Mouse (Mus musculus): Measurements from ENCODE around the gene Vps16.

Gene Vps16

GRCm38 (mm10) chr2:130466438-130466837 is 42.3 kb downstream of the Vps16 start:
- no peak for DNase-seq

GRCm38 (mm10) chr2:130469366-130469765 is 45.2 kb downstream of the Vps16 start:
- DNase-seq = no peak

GRCm38 (mm10) chr2:130469935-130470334 is 45.8 kb downstream of the Vps16 start:
- DNase-seq = no peak

DNA sequence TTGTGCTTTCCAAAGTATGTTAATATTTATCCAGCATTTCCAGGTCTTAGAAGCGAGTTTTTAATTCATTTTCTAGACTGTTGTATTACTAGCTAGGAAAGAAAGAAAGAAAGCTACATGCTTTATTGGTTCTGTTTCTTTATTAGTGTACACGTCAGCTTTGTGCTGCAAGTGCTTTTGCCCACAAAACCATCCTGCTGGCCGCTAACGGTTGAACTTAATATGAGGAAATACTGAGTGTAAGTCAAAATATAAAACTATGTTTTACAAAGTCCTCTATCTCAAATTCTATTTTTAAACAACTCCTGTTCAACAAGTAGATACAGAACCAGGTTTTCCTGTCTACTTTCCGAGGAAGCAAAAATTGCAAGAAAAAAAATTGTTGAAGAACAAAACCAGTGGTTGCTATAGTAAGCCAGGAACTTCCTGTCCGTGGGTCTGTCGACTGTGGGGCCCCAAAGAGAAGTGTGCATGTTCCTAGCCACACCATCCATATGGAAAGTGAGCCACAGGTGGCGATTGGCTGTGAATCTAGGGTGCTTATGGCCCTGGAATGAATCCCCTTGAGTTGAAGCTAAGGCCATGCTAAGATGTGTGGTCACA is 48.9 kb downstream of the Vps16 start:
- DNase-seq = no peak

- no peak for DNase-seq
Observed at GRCm38 (mm10) chr2:130475764-130476163, 51.6 kb downstream of the Vps16 start.

- DNase-seq = no peak
Observed at GRCm38 (mm10) chr2:130476666-130477297, 52.6 kb downstream of the Vps16 start.

- no peak for DNase-seq
Observed at GRCm38 (mm10) chr2:130482177-130482576, 58.0 kb downstream of the Vps16 start.

DNA sequence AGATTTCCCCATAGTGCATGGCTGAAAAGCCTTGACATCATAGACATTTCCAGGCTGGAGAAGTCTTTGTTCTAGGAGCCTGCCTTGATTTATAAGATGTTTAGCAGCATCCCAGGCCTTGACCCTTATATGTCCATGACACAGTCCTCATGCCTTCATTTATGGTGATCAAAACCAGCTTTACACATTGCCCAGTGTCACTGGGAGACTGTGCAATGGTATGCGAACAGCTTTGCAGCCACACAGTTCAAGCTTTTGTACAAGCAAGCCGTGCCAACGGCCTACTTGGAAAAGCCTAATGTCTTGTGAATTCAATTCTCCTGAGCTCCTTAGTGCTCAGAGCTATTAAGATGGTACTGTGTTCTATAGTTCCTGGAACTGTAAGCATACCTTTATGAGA is 58.6 kb downstream of the Vps16 start:
- no peak for DNase-seq

DNA sequence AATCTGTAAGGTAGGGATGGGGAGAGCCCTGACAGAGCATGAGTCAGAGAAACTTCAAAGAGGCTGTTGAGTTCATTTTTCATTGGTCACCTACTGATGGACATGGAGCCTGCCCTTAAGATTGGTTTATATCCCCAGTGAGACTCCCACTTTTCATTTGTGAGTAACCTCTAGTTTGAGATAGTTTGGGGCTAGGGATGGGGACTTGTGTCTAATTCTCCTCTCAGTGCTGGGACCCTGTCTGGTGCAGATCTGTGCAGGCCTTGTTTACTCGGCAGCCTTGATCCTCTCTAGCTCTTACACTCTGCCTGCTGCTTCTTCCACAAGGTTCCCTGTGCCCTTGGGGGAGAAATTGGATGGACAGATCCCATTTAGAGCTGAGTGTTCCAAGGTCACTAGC is 60.1 kb downstream of the Vps16 start:
- no peak for DNase-seq

DNA sequence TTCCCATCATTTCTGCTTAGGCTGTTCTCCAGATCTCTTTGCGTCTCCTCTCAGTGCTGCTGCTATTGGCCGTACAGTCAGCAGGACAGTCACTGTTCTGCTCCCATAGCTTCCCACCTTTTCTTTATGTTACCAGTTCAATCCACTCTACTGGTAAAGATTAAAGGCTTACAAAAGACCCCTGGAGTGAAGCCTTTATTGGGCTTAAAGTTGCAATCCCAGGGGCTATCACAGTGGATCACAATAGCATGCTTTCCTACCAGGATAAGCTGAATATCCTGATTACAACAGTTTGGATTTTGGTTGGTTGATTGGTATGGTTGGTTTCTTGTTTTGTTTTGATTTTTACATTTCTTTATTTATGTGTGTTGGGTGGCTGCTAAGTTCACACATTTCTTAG is 63.9 kb downstream of the Vps16 start:
- no peak for DNase-seq

- DNase-seq = no peak
Observed at GRCm38 (mm10) chr2:130488600-130488999, 64.5 kb downstream of the Vps16 start.

DNA sequence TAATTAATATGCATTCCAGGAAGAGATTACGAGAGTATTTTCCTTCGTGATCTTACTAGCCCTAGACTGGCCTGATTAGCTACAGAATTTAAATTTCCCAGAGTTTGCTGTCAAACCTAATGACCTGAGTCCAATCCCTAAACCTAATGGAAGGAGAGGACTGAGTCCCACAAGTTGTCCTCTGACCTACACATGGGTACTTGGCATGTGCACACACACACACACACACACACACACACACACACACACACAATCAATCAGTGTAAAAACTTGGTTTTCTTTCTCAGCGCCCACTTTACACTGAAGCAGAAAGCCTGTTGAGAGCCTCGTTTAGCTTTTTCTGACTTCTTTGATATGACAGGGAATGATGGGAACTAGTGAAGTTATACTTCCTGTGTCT is 67.0 kb downstream of the Vps16 start:
- DNase-seq = no peak

DNA sequence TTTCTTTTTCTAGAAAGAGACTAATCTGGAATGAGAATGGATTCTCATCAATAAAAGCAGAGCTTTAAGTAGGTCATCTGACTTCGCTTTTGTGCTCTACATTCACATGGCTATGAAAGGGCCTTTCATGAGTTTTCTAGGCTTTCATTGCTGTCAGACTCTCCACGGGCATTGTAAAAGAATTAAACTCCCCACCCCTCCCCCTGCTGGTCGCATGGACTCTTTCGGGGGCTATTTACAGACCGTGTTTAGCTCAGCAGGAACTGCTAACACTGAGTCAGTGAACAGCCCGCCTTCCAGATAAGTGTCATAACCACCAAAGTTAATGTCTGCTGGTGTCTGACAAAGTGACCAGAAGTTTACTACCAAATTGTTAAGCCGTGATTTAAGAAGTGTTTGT is 67.4 kb downstream of the Vps16 start:
- DNase-seq = no peak

All from kidney, postnatal 14 days (tissue).